Mouse (Mus musculus): ENCODE measurements around the gene Limk2. TPM values are rescaled to one million over a fixed set of nuclear protein-coding genes. Genes with fewer than 3 reads are reported as not detected.

Gene Limk2
- total RNA-seq, 2 experiments from 2014 or later, result 31.8 to 34.4 TPM

DNA sequence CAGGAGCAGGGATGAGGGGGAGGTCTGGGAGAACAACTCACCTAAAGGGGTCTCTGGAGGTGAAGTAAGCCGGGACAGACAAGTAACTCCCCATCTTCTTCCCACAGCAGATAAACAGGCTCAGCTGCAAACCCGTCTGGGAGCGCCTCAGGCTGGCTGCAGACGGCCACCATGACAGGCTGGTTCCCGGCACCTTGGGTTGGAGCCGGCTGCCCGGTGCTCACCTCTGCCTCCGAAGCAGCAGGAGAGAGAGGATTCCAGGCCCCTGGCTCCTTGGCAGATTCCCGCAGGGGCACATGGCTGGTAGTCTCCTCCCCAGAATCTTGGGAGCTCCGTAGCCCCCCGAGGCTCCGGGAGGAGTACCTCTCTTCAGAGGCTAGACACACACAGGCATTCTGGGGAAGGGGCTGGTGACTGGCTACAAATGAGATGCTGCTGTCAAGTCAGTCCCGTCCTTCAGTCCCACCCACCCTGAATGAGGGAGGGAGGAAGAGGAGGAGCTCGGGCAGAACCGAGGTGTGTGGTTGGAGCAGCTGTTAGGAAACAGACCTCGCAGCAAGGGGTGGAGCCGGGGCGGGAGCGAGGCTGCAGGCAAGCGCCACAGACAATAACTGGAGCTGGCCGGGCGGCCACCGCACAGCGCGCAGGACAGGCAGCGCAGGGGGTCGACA, 37.9 kb downstream of the Limk2 start:
- DNase-seq, result peak; percentile 84

DNA sequence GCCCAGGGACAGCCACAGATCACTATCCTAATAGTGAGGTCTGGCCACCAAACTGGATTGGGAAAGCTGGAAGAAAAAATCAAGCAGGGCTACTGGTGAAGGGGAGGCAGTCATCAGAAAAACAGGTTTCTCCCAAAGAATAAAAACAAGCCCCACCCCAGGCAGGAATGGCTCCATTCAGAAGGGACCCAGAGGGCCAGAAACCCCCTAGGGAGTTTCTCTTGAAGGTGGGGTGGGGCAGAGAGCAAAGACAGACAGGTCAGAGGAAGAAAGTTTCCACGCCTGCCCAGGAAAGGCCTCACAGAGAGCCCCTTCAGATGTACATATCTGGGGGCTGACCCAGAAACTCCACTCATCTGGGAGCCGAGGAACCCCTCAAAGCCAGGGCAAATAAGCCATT, 38.8 kb downstream of the Limk2 start:
- no peak for DNase-seq

DNA sequence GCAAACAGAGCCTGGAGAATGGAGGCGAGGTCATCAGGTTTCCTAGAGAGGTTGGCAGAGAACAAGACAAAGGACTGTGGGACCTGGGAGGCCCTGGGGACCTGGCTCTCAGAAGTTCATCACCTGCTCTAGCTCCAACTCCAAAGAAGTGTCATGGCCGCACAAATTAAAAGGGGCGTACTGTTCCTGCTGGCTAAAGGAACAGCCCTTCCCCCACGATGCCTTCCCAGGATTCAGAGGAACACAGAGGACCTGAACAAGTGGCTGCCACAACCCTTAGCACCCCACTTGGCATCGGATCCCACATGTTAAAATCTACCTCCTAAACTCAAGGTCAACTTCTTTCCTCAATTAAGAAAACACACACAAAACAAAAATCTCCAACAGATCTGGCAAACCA, 39.5 kb downstream of the Limk2 start:
- no peak for DNase-seq

DNA sequence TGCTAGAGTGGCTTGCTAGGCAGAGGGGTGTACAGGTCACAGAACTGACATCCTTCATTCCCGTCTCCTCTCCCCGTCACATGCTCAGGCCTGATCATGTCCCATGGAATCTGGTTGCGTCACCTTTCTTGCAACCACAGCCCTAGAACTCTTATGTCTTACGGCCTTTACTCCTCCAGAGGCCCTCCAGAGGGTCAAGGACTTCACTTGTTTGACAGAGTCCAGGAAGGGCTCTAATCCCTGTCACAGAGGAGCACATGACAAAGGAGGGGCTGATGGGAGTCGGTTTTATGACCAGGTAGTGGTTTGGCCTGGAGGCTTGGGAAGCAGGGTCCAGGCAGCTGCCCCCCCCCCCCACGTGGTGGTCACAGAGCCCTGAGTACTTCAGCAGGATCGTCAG, 40.0 kb downstream of the Limk2 start:
- DNase-seq, result no peak

DNA sequence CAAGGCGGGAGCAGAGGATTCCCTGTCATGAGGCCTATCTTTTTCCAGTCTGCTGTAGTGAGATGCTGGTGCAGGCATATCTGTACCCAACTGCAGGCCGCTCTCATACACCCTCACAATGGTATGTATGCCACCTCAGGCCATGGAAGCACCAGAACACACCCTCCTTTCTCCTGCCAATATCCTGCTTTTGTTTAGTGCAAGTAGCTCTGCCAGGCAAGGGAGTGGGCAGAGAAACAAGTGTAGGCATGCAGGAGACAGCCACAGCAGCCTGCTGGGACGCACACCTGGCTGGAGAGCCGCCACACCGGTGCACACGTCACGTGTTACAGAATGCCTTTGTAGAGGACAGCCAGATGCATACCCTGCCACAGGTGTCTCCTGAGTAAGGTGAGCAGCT, 42.6 kb downstream of the Limk2 start:
- DNase-seq, result no peak

DNA sequence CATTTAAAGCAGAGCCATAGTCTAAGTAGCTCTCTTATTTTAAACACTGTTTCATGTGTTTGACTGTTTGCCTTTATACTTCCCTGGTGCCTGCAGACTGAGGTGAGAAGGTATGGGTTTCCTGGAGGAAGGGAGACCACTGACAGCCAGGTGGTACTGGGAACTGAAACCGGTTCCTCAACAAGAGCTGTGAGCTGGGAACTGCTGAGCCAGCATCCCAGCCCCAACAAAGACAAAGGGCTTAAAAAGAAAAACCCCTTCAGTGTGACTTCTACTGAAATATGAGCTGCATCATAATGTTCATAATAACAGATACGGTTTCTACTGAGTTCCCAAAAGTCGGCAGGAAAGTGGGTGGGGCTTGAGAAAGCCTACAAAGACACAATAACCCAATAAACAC, 46.1 kb downstream of the Limk2 start:
- no peak for DNase-seq

DNA sequence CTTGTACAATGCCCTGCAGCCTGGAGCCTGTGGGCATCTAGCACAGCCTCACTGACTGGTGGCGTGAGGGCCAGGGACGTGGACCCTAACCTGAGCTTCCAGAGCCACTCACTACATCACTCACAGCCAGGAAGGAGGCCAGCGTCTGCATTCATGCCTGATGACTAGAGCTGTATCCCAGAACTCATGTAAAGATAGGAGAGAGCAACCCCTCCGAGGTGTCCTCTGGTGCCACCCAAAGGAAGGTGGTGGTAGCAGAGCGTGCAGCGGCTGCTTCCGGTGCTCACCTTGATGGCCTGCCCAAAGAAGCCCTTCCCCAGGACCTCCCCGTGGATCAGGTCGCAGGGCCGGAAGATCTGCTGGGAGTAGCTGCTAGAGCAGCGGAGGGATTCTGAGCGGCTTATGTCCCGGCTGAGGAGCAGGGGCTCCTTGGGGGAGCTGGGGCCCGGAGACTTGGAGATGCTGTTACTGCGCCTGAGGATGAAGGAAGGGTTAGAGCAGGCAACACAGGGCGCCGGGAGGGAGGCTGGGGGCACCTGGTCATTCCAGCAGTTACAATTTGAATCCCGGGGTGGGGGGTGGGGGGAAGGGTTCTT, 55.9 kb downstream of the Limk2 start:
- DNase-seq, result peak; percentile 43

DNA sequence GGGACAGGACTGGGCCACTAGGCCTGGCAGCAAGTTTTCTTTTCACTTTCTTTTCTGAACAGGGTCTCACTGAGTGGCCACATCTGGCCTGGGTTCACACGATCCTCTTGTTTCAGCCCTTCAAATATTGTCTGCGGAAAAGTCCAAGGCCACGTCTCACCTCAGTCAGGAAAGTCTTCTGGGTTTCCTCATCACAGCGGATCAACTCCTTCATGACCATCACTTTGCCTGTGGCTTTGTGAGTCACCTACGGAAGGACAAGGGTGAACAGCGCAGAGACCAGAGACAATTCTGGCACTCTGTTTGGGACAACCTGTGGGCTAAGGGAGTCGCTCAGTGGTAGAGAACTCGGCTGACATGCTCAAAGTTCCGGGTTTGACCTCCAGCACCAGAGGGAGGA, 56.9 kb downstream of the Limk2 start:
- DNase-seq, result no peak

DNA sequence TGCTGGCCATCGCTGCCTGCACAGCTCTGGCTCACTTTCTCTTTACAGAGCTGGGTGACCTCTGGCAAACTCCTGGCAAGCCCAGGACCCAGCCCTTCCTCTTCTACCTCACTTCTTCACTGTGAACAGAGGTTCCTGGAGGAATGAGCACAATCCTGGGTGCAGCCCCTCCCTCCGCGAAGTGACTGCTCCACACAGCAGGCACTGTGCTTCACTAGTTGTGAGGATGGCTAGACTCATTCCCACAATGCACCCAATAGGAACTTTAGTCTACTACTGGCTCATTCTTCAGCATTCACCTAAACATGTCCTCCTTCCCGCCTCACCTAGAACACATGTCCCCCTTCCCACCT, 59.7 kb downstream of the Limk2 start:
- no peak for DNase-seq

DNA sequence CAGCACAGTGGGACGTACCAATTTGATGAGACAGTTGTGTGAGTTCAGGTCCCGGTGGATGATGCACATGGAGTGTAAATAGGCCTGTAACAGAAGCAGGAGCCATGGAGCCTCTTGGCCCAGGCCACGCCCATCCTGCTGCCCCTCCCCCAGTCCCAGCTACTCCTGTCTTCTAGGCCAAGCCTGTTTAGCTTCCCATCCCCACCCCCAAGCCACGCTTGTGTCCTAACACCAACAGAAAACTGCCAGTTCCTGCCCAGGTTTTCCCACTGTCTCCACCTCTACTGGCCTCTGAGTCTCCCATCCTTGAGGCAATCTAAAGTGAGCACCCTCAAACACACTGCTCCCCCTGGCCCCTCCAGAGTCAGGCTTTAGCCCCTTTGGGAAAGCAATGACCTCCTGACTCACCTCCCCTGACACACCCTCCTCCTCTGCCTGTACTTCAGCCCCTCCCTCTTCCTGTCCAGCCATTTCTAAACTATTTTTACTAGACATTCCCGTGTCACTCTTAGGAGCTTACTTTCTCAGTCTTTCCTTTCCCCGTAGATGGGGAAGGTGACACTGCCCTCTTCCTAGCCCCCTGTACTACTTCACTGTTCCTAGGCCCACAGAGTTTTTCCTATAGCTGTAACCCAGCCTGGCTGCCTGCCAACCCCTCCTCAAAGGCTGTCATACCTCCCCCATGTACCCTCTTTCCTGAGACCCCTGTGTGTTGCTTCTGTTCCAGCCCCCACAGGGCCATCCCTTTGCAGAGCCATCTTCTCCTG, 60.2 kb downstream of the Limk2 start:
- DNase-seq, result peak; percentile 60

DNA sequence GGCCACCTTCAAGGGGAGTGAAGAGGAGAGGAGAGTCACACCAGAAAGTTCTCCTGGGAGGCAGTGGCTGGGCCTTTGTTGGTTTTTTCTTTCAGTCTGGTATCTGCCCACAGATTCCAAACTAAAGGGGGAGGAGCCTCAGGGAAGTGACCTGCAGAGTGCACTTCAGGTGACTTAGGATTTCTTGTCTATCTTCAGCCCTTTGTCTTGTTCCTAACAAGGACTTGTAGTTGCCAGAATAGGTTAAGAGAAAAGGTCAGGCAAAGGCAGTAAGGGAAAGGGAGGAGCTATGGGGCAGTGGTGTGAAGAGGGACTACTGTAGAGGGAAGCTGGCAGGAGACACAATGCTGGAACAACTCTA, 61.2 kb downstream of the Limk2 start:
- no peak for DNase-seq

DNA sequence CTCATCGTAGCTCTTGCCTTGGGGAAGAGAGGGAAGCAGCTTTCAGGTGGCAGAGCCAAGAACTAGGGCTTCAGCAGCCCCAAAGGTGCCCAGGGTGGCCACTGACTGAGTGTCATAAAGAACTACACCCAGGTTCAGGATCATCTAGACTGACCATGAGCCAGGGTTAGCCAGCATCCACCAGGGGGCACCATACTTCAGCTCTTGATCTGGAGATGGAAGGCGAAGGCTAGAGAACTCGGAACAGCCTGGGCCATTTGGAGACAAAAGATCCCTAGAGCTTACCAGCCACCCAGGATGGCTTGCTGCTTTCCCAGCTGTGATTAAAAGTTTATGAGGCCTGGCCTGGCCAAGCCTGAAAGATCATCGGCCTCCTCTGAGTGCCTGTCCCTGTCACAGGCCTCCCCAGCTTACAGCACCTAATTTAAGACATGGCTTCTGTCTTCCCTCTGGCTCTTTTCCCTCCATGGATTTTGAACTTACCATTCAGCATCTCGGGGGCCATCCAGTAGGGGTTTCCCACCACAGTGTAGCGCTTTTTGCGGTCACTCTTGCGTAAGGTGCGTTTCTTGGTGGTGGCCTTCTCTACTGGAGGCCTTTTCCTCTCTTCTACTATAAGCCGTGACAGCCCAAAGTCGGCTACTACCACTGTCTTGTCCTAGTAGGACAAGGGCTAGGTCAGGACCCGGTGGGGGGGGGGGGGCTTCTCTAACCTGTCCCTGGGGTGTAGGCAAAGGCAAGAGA, 61.7 kb downstream of the Limk2 start:
- peak; percentile 94 for DNase-seq

DNA sequence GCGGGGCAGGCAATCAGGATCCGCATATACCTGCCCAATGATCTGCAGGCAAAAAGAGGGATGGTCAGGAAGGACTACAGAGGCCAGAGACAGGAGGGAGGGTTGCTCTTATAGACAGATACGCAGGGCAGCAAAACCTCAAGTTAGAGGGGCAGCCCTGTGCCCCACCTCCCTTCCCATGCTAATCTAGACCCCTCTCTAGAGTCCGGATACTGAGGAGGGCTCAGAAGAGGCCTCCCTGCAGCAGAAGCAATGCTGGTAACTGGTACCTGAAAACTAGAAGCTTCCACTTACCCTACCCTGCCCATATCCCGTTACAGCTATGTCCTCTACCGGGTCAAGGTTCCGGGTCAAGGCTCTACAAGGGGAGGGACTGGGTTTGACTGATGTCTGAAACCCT, 62.6 kb downstream of the Limk2 start:
- DNase-seq, result no peak

DNA sequence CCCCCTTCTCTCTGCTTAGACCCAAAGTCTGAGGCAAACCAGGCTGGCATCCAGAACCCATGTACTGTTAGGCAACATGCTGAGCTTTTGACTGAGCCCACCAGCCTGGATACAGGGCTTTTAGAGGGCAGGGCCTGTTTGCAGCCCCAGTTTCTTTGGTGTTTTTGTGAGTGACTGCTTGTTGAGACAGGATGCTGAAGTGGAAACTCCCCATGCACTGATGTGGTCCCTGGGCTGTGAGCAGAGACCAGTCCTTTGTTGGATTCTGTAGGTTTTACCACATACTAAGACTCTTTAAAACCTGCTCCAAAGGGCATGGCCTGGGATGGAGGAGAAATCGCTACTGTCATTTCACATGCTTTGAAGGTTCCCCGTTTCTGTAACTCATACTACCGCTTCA, 64.1 kb downstream of the Limk2 start:
- no peak for DNase-seq

DNA sequence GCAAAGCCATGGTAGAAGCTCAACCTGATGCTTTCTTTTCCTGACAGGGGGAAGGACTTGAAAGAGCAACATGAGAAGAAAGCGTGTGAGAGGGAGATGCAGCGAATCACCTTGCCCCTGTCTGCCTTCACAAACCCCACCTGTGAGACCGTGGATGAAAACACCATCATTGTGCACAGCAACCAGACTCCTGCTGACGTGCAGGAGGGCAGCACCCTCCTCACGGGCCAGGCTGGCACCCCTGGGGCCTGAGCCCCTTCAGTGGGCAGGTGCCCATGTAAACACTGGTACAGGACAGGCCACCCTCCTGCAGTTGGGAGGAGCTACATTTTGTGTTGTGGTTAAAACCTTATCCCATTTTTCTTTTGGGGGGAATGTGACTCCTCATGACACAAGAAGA, 67.5 kb downstream of the Limk2 start:
- no peak for DNase-seq

DNA sequence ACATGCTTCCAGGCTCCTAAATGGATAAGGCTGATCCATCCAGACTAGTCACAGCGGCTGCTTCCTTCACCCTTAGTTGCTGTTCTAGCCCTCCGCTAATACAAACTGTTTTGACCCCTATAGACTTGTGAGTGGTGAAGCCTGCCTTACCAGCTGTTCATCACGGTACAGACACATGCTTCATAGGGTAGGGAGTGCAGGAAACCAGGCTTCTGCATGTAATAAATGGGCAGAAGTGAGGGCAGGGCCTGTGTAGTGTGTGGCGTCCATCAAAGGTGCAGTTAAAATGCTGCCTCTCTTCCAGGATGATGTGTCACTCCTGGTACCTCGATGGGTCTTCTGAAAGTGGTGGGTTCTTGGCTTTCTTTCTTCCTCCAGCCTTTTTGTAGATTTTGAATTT, 71.0 kb downstream of the Limk2 start:
- no peak for DNase-seq

DNA sequence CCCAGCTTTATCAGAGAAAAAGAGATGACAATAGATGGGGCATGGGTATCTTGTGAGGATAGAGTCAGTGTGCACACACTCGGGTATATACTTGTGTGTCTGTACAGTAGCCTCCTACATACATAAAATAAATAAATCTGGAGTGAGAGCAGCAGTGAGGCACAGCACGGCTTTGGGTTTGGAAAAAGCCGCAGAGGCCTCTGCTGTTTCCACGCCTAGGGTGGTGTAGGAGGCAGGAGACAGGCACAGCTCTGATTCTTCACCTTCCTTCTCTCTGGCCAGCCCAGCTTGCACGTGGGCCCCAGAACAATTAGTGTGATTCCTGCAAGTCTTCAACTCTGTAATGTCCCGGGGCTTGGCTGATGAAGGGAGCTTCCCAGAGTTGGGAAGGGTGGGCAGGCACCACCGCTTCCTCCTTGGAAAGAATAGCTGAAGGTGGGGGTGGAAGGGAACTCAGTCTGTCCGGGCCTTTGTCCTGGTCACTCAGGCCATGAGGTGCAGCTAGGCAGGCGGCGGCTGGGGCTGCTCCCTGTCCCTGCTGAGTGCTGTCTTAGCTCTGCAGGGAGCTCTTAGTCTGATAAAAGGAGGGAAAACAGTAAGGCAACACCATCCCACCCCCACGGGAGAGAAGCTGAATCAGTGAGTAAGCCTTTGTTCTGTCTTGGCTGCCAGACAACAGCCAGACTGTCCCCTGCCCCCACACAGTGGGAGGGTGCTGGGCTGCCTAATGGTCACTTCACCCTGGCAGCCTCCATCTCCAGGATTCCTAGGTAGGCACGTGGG, 71.6 kb downstream of the Limk2 start:
- peak; percentile 78 for DNase-seq

DNA sequence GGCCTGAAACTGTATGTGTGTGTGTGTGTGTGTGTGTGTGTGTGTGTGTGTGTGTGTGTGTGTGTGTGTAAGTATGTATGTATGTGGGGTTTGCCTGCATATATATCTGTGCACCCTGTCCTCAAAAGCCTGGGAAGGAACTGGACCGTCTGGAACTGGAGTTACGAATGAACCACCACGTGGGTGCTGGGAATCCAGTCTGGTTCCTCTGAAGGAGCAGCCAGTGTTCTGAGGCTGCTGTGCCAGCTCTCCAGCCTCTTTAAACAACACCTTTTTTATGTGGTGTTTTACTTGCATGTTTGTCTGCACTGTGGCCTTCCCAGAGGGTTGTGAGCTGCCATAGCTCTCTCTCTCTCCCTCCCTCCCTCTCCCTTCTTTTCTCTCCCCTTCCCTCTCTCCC, 72.4 kb downstream of the Limk2 start:
- DNase-seq, result no peak

DNA sequence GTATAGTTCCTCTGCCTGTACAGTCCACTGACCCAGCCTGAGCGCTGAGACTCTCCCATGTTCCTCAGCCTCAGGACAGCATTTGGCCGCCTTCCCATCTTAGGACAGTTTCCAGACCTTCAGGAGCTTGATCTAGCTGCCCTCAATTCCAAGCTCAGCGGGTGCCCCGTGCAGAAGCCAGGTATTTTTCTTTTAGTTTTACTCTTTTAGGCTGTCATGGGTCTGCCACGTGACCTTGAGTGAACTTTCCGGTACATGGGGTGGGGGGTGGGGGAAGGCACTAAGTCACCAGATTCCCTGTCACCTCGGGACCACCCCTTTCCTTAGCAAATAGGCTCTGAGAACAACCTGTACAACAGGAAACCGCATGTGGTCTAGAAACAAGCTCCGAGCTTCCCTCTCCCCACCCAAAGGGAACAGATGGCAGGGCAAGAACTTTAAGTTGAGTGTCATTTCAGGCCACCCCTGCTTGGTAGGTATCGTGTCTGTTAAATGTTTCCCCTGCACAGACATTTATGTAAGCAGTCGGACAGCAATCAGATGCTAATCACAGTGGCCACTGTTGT, 73.3 kb downstream of the Limk2 start:
- DNase-seq, result peak; percentile 49

DNA sequence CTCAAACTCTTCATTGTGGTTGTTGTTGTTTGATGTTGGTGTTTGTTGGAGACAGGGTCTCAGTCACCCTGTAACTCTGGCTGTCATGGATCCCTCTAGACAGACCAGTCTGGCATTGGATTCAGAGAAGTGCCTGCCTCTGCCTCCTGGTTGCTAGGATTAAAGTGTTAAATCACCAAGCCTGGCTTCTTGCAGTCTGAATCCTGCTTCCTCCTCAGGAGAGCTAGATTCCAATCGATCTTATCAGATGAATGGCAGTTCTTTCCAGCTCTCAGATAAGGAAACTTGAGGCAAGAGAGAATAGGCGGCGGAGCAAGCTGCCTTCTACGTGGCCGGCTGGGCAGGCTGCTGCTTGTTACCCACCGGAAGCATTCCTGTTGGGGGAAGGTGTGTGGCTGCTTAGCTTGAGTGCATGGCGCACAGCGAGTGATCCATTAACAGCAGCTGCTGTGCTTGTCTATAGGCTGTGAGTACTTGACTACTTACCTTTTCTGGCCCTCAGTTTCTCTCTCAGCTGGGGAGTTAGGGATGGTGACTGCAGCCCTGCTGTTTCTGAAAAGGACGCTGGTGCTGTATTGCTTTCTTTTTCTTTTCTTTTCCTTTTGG, 74.2 kb downstream of the Limk2 start:
- DNase-seq, result no peak

DNA sequence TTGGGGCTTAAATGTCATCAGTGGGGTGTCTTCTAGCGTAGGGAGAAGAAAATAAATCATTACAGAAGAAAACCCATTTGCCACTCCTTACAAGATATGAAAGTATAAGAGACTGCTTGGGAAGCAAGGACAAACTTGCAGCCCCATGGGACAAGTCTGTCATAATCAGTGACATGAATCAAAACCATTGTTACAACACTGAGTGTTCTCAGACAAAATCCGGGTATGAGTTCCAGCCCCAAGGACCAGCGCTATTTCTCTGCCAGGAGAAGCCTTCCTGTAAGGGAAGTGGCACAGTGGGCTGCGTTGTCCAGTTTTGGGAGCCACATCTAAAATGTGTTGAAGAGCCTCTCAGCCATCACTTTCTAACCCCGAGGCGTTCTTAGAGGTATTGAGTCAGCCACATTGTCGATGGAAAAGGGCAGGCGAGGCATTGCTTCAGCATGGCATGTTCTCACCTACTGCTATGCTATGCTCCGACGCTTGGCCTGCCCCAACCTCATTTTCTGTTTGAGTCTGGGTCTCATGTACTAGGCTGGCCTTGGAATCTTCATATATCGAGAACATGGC, 74.8 kb downstream of the Limk2 start:
- DNase-seq, result no peak
